Mouse (Mus musculus) spleen, postnatal 14 days (tissue): ENCODE data around the gene Lpcat2.
"Not testable (repeated sequence)": the region's sequence is repeated elsewhere in the genome, so short reads cannot be mapped to it uniquely, and the experiment has no call there.

Experiments used
- DNase-seq, 2 experiments: peaks; one replicate each; pipeline ENCODE4 v3.0.0; 2021 to 2022; ENCODE audit warnings: low spot score in 2 of 2

Gene Lpcat2

DNA sequence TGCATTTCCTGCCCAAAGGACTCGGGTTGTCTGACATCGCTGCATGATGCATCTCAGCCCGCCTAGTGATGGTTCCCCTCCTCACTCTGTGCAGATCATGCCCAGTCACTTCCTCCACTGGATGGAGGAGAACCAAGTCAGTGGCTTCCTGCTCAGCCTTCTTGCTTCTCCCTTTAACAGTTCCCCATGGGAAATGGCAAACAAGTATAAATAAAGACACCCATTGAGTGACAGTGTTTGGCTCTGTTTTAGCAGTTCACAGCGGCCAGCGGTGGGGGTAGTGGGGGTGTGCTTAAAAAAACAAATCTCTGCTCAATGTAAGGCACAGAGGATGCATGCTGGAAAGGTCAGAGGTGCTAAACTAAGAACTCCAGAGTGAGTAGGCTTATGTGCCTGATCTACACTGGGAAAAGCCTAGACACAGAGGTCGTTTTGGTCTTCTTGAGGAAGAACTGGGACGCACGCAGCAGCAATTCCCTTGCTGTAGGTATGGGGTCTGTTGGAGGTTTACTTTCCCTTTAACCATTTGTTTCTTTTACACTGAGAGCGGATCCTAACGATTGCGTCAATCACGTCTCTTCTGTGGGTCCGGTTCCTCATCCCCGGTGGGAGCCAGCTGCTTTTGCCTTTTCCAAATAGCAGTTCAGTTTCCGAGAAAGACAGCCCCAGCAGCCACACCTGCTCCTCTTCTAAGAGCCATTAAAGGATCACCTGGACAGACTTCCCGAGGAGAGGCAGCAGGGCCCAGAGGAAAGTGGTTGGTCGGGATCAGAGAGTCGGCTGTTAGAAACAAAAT is 1.8 kb upstream of the Lpcat2 start:
- no peak for DNase-seq

DNA sequence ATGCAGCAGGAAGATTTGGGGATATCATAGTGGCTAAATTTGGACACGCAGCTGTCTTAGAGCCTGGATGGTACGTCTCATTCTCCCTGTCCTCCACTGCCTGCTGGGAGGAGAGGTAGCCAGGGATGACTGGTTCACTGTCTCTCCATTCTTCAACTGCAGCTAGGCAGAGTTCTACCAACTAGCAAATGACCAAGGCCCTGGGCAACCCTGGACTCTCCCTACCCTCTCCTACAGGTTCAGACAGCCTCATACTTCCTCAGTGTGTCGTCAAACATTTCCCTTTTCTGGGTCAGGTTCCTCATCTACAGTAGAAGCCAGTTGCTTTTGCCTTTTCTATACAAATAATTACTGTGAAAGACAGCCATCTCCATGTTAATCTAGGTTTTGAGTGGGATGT is 466 bp upstream of the Lpcat2 start:
- DNase-seq: no peak

DNA sequence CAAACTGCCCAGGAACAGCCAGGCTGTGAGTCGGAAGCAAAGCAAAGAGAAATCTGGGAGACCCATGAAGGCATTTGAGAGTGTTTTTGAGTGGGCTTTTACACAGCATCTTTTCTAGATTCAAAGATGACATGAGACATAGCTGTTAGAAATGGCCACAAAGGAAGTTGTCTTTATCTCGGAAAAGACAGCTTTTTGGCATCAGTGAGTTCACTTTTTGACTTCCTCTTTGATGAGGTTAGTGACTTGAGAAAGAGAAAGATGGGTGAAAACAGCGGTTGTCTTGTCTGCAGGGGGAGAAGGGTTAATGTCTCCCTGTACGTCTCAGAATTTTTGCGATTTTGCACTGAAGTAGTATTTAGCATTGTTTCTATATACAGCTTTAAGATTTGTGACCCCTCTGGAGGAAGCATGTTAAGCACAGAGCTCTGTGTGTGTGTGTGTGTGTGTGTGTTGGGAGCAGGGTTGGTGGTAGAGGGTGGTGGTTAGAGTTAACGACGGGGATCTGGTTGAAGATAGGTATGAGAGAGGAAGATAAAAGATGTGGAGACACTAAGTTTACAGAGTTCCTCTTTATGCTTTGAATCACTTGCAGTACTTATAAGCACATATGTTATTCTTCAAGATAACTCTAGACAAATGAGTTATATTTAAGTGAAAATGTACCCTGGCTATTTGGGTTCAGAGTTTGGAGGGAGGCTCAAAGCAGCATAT is 1.3 kb downstream of the Lpcat2 start:
- no peak for DNase-seq

DNA sequence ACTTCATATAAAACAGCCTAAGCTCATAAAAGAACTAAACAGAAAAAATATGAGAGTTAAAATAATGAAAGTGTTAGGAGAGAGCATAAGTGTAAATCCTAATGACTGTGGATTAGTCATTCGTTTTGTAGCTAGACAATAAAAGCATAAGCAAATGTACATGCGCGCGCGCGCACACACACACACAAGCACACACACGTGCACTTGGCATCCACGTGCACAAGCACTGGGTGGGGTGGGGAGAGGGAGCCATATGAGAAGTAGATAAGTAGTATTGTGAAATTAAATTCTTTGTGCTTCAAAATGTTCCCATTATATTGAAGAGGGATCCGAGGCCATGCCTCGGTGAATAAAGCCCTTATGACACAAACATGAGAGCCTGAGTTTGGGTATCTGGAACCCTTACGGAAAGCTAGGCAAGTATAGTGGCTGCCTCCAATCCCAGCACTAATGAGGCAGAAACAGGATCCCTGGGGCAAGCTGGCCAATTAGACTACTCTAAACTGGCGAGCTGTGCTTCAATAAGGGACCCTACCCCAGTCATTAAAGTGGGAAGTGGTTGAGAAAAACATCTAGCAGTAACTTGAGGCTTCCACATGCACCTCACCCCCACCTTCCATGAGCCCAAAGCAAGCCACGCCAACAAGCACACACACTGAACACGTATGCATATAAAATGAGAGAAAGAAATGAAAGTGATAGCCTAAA is 3.5 kb downstream of the Lpcat2 start:
- DNase-seq: no peak

DNA sequence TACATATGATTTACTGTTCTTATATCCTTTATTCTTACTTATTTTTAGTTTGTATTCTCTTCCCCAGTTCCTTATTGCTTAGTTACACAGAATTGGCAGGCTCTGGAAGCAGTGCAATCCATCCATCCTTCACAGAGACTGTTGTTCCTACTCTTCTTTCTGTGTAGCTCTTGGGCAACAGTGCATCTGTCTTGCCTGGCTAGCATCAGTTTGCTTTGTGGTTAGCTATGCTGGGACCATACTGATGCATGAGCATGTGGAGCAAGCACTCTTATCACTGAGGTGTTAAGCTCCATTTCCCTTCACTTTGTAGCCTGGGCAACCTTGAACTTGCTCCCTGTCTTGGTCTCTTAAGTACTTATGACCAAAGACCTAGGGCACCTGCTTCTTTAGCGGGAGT is 6.8 kb downstream of the Lpcat2 start:
- DNase-seq: no peak

DNA sequence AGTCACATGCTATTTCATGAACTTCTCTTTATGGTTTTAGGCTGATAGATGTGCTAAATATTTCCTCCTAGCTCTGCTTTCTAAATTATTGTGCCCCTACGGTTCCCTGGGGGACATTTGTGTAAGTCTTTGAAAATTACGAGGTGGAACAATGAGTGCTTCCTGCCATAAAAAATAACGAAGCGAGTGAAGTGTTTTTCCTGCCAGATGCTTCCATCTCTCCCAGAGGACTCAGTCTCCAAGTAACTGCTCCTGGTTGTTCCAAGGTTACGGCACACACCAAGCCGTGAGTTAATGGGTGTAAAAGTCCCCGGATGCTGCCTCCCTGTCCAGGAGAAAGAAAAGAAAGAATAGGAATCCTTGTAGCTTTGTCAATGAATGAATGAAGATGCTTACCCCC is 15.1 kb downstream of the Lpcat2 start:
- DNase-seq: no peak

DNA sequence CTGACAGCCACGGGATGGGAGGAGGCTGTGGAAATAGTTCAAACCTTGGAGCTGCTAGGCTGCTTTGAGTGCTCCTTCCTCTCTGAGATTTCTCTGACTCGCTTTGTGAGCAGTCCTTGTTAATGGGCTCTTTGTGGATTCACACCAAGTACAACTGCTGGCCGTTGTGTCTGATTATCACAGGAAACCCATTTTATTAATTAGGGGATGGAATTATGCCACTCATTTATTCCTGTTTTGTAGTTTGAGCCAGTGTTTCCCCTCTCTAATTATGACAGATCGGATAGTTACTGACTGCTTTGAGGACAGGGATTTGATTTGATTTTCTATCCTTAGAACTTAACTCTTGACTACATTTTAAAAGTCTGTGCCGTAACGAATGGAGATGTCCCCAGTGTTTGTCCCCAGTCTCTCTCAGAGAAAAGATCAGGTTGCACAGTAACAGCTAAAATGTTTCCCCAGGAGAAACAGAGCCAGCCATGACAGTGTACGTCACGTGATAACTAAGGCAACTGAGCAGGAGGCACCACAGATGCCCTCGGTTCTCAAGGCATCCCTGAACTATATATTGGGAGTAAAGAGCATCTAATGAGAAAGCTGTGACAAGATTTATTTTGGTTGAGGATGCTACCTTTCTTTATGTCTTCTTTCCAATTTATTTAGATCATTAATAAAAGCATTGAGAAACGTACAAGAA is 17.1 kb downstream of the Lpcat2 start:
- no peak for DNase-seq

DNA sequence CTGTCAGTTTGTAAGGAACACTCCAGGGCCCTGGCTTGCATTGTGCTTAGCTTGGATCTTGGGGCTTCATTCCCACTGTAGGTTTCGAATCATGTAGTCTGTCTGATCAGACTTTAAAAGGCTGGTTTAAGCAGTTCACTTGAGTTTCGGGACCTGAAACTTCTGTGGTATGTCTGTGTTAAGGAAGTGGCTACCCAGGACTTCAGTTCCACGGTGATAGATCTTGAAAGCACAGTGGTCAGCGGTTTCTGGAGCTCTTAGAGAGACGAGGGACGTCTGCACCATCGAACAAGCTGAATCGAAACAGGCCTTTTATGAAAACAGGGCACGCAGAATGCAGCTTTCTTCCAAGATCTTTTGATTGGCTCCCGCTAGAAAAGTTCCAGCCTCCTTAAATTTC is 20.7 kb downstream of the Lpcat2 start:
- DNase-seq: no peak

DNA sequence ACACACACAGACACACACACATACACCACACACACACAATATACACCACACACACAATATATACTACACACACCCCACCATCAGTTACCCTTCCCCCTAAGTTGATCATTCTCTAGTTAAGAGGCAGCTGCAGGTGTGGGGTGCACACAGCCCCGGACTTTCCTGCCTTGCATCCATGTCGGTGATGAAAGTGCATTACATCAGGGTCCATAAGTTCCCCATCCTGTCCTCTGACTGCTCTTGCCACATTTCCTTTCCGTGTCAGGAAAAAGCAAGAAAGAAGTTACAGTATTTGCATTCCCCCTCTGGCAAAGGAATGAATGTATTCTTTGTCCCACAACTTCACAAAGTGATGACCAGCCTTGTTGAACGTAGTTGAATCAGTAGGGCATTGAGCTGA is 26.1 kb downstream of the Lpcat2 start:
- DNase-seq: no peak

DNA sequence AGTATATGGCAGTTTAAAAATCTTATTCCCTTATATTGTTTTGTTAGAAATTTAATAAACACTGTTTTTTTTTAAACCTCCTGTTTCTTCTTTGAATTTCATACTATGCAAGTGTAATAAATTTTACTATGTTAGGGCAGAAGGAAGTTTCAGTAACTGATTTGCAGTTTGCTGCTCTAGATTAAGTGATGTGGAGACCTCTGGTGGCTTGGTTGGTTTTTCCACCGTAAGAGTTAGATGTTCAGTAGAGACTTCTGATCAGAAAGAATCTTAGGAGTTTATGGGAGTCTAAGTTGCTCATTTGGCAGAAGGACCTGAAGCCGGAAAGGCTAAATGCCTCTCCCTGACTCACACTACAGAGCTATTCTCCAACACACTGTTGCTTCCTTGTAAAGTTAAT is 28.6 kb downstream of the Lpcat2 start:
- no peak for DNase-seq

DNA sequence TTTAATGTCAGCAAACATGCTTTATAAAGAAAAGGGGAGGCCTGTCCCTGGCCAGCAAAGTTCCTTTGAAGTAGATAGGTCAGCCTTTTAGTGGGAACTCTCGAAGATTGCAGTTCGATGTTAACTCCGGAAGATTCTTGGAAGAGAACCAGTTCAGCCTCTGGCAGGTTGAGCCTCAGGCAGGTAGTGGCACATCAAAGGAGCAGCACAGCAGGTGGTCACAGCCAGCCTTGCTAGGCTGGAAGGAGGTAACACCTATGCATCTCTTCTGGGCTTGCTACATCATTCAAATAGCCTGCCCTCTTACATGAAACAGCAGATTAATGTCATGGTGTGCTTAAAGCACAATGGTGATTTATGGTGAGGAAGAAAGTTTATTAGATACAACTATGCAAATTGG is 37.1 kb downstream of the Lpcat2 start:
- not testable (repeated sequence) for DNase-seq

DNA sequence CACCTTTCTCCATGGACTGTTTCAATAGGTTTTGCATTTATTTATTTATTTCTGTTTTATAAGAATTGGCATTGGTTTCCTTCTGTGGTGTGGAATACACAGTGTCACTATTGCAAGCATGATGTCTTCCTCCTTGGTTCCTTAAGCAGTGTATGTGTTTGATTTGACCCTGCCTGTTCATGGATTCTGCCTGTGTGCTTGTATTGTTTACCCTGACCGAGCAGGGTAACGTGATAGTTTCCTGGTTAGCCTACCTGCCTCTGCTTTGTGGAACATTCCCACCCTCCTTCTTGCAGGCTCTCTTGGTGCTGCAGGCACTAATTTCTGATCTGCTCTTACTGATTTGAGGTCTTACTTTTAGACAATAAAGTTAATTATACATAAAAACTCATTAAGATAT is 38.7 kb downstream of the Lpcat2 start:
- no peak for DNase-seq

DNA sequence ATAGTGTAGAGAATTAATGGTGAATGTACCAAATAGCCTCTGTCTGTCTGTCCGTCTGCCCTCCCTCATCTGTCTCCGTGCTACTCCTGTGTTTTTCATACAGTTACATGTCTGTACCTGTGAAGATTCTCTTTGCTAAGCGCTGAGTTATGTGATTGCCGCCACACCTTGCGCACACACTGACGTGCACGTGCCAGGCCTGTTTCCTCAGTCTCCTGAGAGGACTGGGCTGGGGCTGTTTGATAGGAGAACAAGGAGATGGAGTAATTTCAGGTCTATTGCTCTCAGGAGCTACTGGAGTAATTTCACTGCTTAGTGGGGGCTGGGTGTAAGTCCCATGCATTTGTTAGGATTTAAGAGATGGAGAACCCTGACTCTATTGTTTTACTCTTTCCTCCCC is 39.9 kb downstream of the Lpcat2 start:
- no peak for DNase-seq

DNA sequence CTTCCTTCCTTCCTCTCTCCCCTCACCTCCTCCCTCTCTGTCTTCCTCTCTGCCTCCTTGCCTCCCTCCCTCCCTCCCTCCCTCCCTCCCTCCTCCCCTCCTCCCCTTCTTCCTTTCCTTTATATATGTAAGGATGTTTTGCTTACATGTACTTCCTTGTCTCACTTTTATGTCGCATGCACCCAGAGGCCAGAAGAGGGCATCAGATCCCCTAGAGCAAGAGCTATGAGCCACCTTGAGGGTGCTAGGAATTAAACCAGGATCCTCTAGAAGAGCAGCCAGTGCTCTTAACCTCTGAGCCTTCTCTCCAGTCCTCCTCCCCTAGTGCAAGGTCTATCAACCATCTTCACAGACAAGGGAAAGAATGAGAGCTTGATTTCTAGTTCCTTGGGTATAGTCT is 40.9 kb downstream of the Lpcat2 start:
- no peak for DNase-seq

DNA sequence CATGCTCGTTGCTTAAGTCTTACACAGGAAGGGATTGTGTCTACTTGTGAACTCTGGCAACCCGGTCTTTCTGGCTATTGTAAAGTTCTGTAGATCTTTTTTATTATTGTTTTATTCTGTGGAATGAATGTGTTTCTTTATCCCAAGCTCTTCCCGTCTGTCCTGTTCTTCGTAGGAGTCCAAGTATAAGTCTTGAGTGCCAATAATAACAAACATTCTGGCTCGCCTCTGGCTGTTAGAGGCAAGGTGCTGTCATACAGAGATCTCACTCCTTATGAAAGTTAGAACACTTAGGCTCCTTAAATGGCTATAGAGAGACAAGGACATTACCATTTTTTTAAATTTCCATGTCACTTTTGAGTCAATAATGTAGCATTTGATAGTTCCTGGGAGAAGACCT is 41.5 kb downstream of the Lpcat2 start:
- no peak for DNase-seq

DNA sequence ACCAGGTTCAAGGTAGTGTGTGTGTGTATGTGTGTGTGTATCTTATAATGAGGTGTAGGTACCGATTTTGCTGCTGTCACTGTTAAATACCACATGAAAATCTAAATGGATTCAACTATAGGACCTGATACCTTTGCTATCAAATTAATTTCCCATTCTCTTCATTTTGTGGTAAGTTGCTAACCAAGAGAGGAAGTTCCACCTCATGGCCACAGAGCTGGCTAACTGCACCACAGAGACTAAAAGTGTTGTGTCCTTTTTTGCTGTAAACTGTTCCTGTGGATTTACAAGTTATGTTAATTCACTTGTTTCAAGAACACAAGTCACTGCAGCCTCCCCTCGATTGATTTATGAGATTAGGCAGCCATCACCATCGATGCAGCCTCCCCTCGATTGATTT is 42.7 kb downstream of the Lpcat2 start:
- DNase-seq: no peak

DNA sequence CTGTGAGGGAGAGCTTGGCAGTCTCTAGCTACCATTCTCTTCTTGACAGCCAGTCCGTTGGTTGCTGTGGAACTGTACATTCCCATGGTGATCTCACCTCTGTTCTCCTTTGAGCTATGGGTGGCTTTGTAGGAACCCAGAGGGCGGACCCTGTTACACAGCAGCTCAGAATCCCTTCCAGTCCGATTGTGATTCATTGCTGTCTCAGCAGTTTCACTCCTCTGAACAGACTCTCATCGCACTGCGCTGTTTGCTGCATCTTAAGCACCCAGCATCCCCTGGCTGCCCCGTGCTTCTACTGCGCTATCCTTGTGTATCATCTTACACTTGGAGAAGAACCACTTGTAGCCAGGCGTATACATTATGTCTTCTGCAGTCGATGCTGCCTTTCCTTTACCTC is 44.5 kb downstream of the Lpcat2 start:
- no peak for DNase-seq

DNA sequence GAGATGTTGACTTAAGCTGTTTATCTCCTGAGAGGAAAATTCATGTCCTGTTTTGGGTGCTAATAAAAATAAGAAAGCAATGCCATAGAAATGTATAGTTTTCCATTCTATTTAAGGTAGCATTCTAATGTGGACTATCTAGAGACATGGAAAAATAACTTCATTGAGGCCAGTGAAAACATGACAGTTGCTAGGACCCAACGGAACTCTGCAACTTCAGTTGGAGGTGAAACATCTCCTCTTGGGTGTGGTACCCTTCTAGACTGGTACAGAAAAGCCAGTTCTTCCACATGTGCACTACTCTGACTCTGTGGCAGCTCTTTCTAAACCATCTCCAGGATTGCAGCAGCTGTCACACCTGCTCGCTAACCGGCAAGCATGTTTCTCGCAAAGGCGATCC is 46.0 kb downstream of the Lpcat2 start, which contains the start of gene Capns2:
Gene Capns2, plus strand, starts transcription at position 301 of the 400 bp plus-strand sequence.
- no peak for DNase-seq

DNA sequence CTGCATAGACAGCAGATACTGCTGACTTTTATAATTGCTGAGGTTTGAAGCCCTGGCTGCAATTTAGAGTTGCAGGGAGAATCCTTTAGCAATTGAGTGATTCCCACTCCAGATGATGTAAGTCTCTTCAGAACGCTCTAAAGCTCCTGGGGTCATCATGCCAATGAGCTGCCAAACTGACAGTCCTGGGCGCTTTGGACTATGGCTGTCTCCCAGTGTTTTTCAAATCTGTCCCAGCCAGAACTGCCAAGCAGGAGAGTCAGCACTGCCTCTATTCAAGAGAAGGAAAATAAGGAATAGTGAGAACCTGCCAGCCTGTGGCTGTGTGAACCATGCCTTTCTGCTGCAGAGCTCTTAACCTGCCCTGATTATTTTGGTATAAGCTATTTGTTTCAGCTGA is 47.8 kb downstream of the Lpcat2 start:
- DNase-seq: no peak

DNA sequence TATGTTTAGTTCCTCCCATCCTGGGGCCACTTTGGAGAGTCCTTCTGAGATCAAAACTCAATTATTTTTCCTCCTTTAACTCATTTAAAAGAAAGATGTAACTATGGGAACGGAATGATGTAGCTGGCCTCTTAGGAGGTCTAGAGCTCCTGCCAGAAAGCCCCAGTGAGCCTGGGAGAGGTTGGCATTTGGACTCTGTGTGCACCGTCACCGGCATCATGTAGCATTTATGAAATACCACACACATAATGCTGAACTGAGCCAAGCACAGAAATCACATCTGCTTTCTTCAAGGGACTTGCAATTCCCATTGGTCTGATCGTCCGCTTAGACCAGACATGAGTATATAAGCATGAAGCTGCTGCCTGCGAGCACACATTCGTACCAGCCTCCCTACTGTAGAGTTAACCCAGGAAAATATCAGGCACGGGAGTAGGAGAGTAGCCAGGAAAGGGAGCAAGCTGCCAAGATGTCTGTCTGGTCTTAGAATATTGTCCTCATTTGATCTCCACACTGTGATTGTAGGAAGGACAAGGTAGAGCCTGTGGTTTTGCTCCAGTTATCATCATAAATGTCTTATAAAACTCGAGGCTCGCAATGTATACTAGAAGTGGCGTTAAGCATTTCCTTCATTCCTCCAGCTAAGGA is 48.5 kb downstream of the Lpcat2 start:
- DNase-seq: no peak

DNA sequence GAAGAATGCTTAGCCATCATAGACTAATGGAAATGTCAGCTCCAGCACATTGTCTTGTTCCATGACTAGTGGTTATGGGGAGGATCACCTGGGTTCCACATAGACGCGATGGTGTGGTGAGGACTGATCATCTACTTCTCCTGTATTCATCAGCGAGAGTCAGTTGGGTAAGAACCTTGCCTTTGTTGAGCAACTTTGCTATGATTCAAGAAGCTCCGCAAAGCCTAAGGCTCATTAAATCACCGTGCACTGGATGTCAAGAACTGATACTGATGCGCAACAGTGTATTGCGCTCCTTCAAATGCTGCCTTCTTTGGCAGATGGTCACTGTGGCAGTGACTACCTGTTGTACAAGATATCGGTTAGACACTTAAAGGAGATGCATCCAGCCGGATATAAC is 51.4 kb downstream of the Lpcat2 start:
- DNase-seq: no peak

DNA sequence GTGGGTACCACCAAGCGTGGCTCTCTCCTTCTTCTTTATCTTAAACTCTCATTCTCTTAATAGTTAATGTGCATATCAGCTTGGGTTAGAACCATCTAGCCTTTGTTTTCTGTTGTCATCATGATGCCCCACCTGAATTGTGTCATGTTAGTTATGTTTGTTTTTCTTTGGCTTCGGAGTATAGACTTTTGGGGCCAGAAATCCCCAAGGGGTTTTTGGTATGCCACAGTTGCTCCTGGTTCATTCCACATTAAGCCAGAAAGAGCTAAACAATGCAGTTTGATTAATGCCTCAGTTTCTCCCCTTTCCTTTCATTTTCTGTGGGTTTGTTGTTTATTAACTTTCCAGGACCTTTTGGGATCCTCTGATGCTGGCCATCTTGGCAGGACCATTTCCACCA is 53.3 kb downstream of the Lpcat2 start:
- DNase-seq: no peak
